ENCODE assay signal across 21 mouse cellular contexts in genomic region chr7:142323396-142324117, GRCm38 (mm10). TPM values are rescaled to one million over a fixed set of nuclear protein-coding genes. Genes with fewer than 3 reads are reported as not detected.
DNase-seq lines count a peak whose midpoint lies in the region; ATAC-seq and TF ChIP-seq lines count a peak whose summit lies in the region.
"Had no signal": no experiment of that assay in that cellular context is flagged by ENCODE, and none has a peak within 500 bp of the region (broad histone marks: within the 10 kb centered on the region; RNA-seq: fewer than 3 reads in every experiment).

No protein-coding gene starts in this region.

- H3K36me3 ChIP-seq in lung, embryonic 15.5 days: no peaks in the 10 kb centered on the region
- no peaks in the 10 kb centered on the region for H3K36me3 ChIP-seq in intestine, embryonic 15.5 days
- no peaks in the 10 kb centered on the region for H3K36me3 ChIP-seq in stomach, embryonic 14.5 days (ENCODE audit: control insufficient read depth, insufficient read depth, low read length)
- H3K36me3 ChIP-seq: heart, embryonic 12.5 days; hindbrain, embryonic 13.5 days; midbrain, embryonic 15.5 days had no signal

- no peak overlapping the region for H3K4me3 ChIP-seq in lung, embryonic 15.5 days
- H3K4me3 ChIP-seq in lung, adult 2 months (replicated peaks; ENCODE audit: extremely low read depth, low read depth, low read length): no peak overlapping the region
- H3K4me3 ChIP-seq in intestine, embryonic 15.5 days (replicated peaks): no peak overlapping the region
- H3K4me3 ChIP-seq in stomach, embryonic 14.5 days (ENCODE audit: low read depth, low read length): no peak overlapping the region
- H3K4me3 ChIP-seq: heart, embryonic 12.5 days; hindbrain, embryonic 13.5 days; midbrain, embryonic 15.5 days had no signal

- no peak overlapping the region for H3K9ac ChIP-seq in lung, embryonic 15.5 days
- H3K9ac ChIP-seq in intestine, embryonic 15.5 days: no peak overlapping the region
- no peak overlapping the region for H3K9ac ChIP-seq in stomach, embryonic 14.5 days (replicated peaks; ENCODE audit: low read depth, low read length)
- H3K9ac ChIP-seq: heart, embryonic 12.5 days; hindbrain, embryonic 13.5 days; midbrain, embryonic 15.5 days had no signal

- DNase-seq in lung, adult 2 months: no peak
- peak; percentile 70 for DNase-seq in thymus, postnatal 25 days
- no peak for DNase-seq in layer of hippocampus, adult 8-10 months (ENCODE audit: low spot score in 2 of 2)
- DNase-seq: adrenal gland, postnatal 25 days; cerebellum, adult 9-10 months; gastrocnemius, postnatal 25 days; kidney, adult 11 months; kidney, postnatal 10 days; liver; lung, adult 18-20 months had no signal

- TF ChIP-seq POLR2A in lung, adult 2 months (IDR thresholded peaks at IDR 0.05; ENCODE audit: borderline replicate concordance, extremely low read depth, low read depth, low read length): no peak

- no peak for ATAC-seq in lung, embryonic 15.5 days (ENCODE audit: borderline replicate concordance, extremely low read depth, low FRiP score, low TSS enrichment)
- ATAC-seq in intestine, embryonic 15.5 days: no peak
- peak; percentile 46; the same call in 1 of the 2 replicates for ATAC-seq in stomach, embryonic 14.5 days (ENCODE audit: insufficient number of reproducible peaks, insufficient read depth, low FRiP score, low read depth)
- no peak for ATAC-seq in cerebellum, adult (ENCODE audit: insufficient number of reproducible peaks, low FRiP score, low TSS enrichment)
- ATAC-seq: midbrain, embryonic 15.5 days had no signal

- no peak for TF ChIP-seq CTCF in lung, adult 2 months (IDR thresholded peaks at IDR 0.05; ENCODE audit: insufficient read depth, low read length)

- H3K27me3 ChIP-seq in lung, embryonic 15.5 days: no peaks in the 10 kb centered on the region
- no peaks in the 10 kb centered on the region for H3K27me3 ChIP-seq in intestine, embryonic 15.5 days (replicated peaks)
- no peaks in the 10 kb centered on the region for H3K27me3 ChIP-seq in stomach, embryonic 14.5 days (ENCODE audit: control insufficient read depth, insufficient read depth, low read length)
- H3K27me3 ChIP-seq: heart, embryonic 12.5 days; midbrain, embryonic 15.5 days had no signal

- H3K4me1 ChIP-seq in lung, embryonic 15.5 days: peaks cover 22% of the 10 kb centered on the region
- H3K4me1 ChIP-seq in lung, adult 2 months (ENCODE audit: control insufficient read depth, insufficient read depth, low read length): no peaks in the 10 kb centered on the region
- H3K4me1 ChIP-seq in intestine, embryonic 15.5 days (replicated peaks): peaks cover 25% of the 10 kb centered on the region
- H3K4me1 ChIP-seq in stomach, embryonic 14.5 days (ENCODE audit: control insufficient read depth, insufficient read depth, low read length): peaks cover 20% of the 10 kb centered on the region; the same call in 1 of the 2 replicates
- H3K4me1 ChIP-seq: midbrain, embryonic 15.5 days had no signal

- WGBS in lung, embryonic 15.5 days: 51% methylated on average over 12 of the region's 12 CpGs
- WGBS in lung, adult 2 months: 75% methylated on average over 12 of the region's 12 CpGs
- 69% methylated on average over 12 of the region's 12 CpGs for WGBS in intestine, embryonic 15.5 days
- 62% methylated on average over 12 of the region's 12 CpGs for WGBS in stomach, embryonic 14.5 days

- H3K27ac ChIP-seq in lung, embryonic 15.5 days: peak overlapping the region; percentile 33; the same call in 1 of the 2 replicates
- peak overlapping the region; percentile 27; the same call in 1 of the 2 replicates for H3K27ac ChIP-seq in intestine, embryonic 15.5 days
- peak overlapping the region; percentile 85 for H3K27ac ChIP-seq in stomach, embryonic 14.5 days (ENCODE audit: low read length)
- H3K27ac ChIP-seq: hindbrain, embryonic 13.5 days; midbrain, embryonic 15.5 days had no signal

- no peak overlapping the region for H3K4me2 ChIP-seq in lung, embryonic 15.5 days
- H3K4me2 ChIP-seq in intestine, embryonic 15.5 days (replicated peaks): no peak overlapping the region
- no peak overlapping the region for H3K4me2 ChIP-seq in stomach, embryonic 14.5 days (replicated peaks; ENCODE audit: low read depth, low read length)
- H3K4me2 ChIP-seq: heart, embryonic 12.5 days; hindbrain, embryonic 13.5 days; midbrain, embryonic 15.5 days had no signal

- no peaks in the 10 kb centered on the region for H3K9me3 ChIP-seq in lung, embryonic 15.5 days
- no peaks in the 10 kb centered on the region for H3K9me3 ChIP-seq in intestine, embryonic 15.5 days
- no peaks in the 10 kb centered on the region for H3K9me3 ChIP-seq in stomach, embryonic 14.5 days (ENCODE audit: control insufficient read depth, low read depth, low read length)
- H3K9me3 ChIP-seq: heart, embryonic 12.5 days; hindbrain, embryonic 13.5 days; midbrain, embryonic 15.5 days had no signal

RNA-seq across cellular contexts. Expression of gene Krtap5-4, which starts 20.2 kb away (rescaled TPM):
- polyA plus RNA-seq in lung, embryonic 15.5 days (2015; fragmentation: Nextera tagmentation; extraction: Ambion mirVana): not detected in 2 replicates
- not detected in 2 replicates for polyA plus RNA-seq in lung, adult 2 months (2012; rRNA removed)
- not detected in 2 replicates for polyA plus RNA-seq in intestine, embryonic 15.5 days (2015; fragmentation: Nextera tagmentation; extraction: Ambion mirVana)
- not detected in 2 replicates for polyA plus RNA-seq in stomach, embryonic 14.5 days (2014; fragmentation: Nextera tagmentation; extraction: Ambion mirVana)
- total RNA-seq in layer of hippocampus, adult 8-10 months (2022): not detected
- total RNA-seq: adrenal gland, postnatal 25 days; ES-E14; gastrocnemius, postnatal 25 days; megakaryocyte, adult 5-6 weeks had no signal
- polyA plus RNA-seq: forebrain, embryonic 11.5 days; heart, embryonic 12.5 days; hindbrain, embryonic 13.5 days; midbrain, embryonic 15.5 days; testis, adult 2 months had no signal

RNA-seq across cellular contexts. Expression of gene Krtap5-1, which starts 26.6 kb away (rescaled TPM):
- not detected in 2 replicates for polyA plus RNA-seq in lung, embryonic 15.5 days (2015; fragmentation: Nextera tagmentation; extraction: Ambion mirVana)
- polyA plus RNA-seq in lung, adult 2 months (2012; rRNA removed): not detected in 2 replicates
- not detected in 2 replicates for polyA plus RNA-seq in intestine, embryonic 15.5 days (2015; fragmentation: Nextera tagmentation; extraction: Ambion mirVana)
- polyA plus RNA-seq in stomach, embryonic 14.5 days (2014; fragmentation: Nextera tagmentation; extraction: Ambion mirVana): not detected in 2 replicates
- not detected for total RNA-seq in layer of hippocampus, adult 8-10 months (2022)
- total RNA-seq: adrenal gland, postnatal 25 days; ES-E14; gastrocnemius, postnatal 25 days; megakaryocyte, adult 5-6 weeks had no signal
- polyA plus RNA-seq: forebrain, embryonic 11.5 days; heart, embryonic 12.5 days; hindbrain, embryonic 13.5 days; midbrain, embryonic 15.5 days; testis, adult 2 months had no signal

RNA-seq across cellular contexts. Expression of gene Gm4559, which starts 49.4 kb away (rescaled TPM):
- polyA plus RNA-seq in lung, embryonic 15.5 days (2015; fragmentation: Nextera tagmentation; extraction: Ambion mirVana): not detected in 2 replicates
- polyA plus RNA-seq in lung, adult 2 months (2012; rRNA removed): not detected in 2 replicates
- polyA plus RNA-seq in intestine, embryonic 15.5 days (2015; fragmentation: Nextera tagmentation; extraction: Ambion mirVana): not detected in 2 replicates
- not detected in 2 replicates for polyA plus RNA-seq in stomach, embryonic 14.5 days (2014; fragmentation: Nextera tagmentation; extraction: Ambion mirVana)
- not detected for total RNA-seq in layer of hippocampus, adult 8-10 months (2022)
- total RNA-seq: adrenal gland, postnatal 25 days; ES-E14; gastrocnemius, postnatal 25 days; megakaryocyte, adult 5-6 weeks had no signal
- polyA plus RNA-seq: forebrain, embryonic 11.5 days; heart, embryonic 12.5 days; hindbrain, embryonic 13.5 days; midbrain, embryonic 15.5 days; testis, adult 2 months had no signal

RNA-seq across cellular contexts. Expression of gene Ifitm10, which starts 50.0 kb away (rescaled TPM):
- polyA plus RNA-seq in lung, embryonic 15.5 days (2015; fragmentation: Nextera tagmentation; extraction: Ambion mirVana): 5.4 and 5.7 TPM in 2 replicates
- polyA plus RNA-seq in lung, adult 2 months (2012; rRNA removed): 48.5 and 49.1 TPM in 2 replicates
- polyA plus RNA-seq in intestine, embryonic 15.5 days (2015; fragmentation: Nextera tagmentation; extraction: Ambion mirVana): 1.9 and 2.0 TPM in 2 replicates
- 1.2 and 2.5 TPM in 2 replicates for polyA plus RNA-seq in stomach, embryonic 14.5 days (2014; fragmentation: Nextera tagmentation; extraction: Ambion mirVana)
- 10 to 100 TPM; 33.3 to 40.3 (median 35.8) TPM for total RNA-seq in layer of hippocampus, adult 8-10 months (2022)
- polyA plus RNA-seq: testis, adult 2 months had no signal

RNA-seq across cellular contexts. Expression of gene Gm49369, which starts 58.9 kb away (rescaled TPM):
- 0.39 and 0.72 TPM in 2 replicates for polyA plus RNA-seq in lung, embryonic 15.5 days (2015; fragmentation: Nextera tagmentation; extraction: Ambion mirVana)
- 0.24 TPM in 1 of 2 replicates, not detected in the other for polyA plus RNA-seq in lung, adult 2 months (2012; rRNA removed)
- 1.2 and 1.9 TPM in 2 replicates for polyA plus RNA-seq in intestine, embryonic 15.5 days (2015; fragmentation: Nextera tagmentation; extraction: Ambion mirVana)
- polyA plus RNA-seq in stomach, embryonic 14.5 days (2014; fragmentation: Nextera tagmentation; extraction: Ambion mirVana): not detected in 2 replicates
- 10 to 100 TPM in 2 of 4 experiments, 1 to 10 TPM in 2; 2.0 to 27.5 (median 16.4) TPM for total RNA-seq in layer of hippocampus, adult 8-10 months (2022)
- polyA plus RNA-seq: forebrain, embryonic 11.5 days; heart, embryonic 12.5 days; testis, adult 2 months had no signal

Comparison
In these comparisons a context has a peak if more than half of its experiments do, and no peak if none do; other contexts are left out.
1. H3K27ac ChIP-seq: peak in every context shown above with its lines; median percentile 85 in stomach, embryonic 14.5 days; 33 in lung, embryonic 15.5 days; 27 in intestine, embryonic 15.5 days.